Mouse (Mus musculus): ENCODE results near the gene Thada.
"Not testable (repeated sequence)": the region's sequence is repeated elsewhere in the genome, so short reads cannot be mapped to it uniquely, and the experiment has no call there.

The Thada gene

DNA sequence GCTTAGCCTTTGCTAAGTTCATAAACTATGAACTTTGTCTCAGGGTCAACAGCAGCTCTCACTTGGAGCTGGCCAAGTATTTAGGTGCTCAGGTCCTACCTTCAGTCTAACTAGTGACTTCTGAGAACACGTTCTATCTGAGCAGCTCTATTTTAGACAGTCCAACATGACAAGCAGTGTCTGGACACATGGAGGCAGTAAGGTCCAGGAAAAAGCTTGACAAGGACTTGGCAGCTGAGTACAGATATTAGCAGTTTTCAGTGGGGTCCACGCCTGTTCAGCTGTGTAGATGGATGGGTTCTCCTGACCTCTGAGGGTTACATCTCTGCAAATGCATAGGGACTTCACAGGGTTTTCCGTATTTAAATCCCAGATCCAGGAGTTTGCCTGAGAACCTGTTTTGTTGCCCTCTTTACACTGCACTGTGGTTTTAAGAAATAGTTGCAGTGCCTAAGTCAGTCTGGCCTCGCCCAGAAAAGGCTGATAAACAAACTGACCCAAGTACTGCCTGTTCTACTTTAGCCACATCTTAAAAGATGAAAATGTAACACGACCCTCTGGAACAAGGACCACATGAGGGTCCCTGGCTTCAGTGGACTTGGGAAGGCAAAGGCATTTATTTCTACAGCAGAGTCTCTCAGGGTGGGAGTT lies 200.4 kb downstream of the Thada start:
- DNase-seq (ENCODE audit: low read depth in 1 of 2, low spot score in 2 of 2), result no peak

DNA sequence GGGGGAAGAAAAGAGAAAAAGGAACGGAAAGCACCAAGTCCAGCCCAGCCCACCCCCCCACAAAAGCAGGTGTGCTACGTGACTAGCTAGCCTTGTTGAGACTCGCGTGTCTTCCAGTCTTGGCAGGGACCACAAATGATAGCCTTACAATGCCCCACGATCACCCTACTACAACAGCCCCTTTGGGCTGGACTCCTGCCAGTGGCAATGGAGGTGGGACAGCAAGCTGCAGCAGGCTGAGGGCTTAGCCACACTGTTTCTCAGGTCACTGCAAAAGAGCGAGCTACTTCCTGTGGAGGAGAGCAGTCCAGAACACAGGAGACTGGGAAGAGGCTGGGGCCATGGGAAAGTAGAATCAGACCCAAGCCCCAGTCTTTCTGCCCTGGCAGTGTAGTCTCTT lies 201.7 kb downstream of the Thada start:
- no peak for DNase-seq (ENCODE audit: low read depth in 1 of 2, low spot score in 2 of 2)

DNA sequence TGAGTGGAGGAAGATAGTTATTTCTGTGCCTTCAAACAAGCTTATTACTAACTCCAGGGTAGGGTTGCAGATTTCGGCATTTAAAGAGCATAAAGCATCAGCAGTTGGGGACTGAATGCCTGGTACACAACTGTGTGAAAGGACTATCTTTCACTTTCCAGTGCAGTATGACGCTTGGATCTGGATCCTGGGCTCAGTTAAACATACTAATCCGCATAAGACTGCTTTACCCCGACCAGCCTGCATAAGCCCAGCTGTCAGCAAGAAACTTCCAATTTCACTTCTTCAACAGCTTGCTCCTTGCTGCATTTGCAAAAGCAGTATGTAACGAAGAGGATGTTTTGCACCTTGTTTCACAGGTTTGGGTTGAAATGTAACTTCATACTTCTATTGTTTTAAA lies 202.4 kb downstream of the Thada start:
- no peak for DNase-seq (ENCODE audit: low read depth in 1 of 2, low spot score in 2 of 2)

DNA sequence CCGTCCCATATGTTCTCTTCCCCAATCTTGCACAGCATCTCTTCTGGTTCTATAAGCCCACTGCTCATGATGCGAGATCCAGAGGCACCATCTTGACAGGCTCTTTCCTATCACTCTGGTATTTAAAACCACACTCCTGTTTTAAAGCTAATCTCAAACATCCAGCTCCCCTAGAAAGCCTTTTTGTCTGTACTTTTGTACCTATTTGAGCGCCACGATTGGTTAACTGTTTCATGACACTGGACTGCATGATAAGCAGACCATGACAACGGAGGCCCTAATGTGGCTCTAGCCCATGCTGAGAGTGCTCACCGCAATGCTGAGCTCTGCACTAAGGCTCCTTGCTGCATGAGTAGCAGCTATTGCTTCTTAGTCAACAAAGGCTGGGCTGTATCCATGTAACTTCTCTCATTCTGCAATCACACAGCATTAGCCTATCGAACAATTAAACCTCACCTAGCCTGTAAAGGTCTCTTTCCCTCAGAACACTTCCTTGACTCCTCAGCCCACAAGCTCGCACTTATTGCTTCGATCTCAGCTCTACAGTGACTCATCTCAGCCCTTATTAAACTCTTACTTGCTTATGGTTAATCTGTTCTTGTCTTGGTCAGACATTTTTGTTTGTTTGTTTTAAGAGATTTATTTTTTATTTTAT lies 203.6 kb downstream of the Thada start:
- no peak for DNase-seq (ENCODE audit: low read depth in 1 of 2, low spot score in 2 of 2)

DNA sequence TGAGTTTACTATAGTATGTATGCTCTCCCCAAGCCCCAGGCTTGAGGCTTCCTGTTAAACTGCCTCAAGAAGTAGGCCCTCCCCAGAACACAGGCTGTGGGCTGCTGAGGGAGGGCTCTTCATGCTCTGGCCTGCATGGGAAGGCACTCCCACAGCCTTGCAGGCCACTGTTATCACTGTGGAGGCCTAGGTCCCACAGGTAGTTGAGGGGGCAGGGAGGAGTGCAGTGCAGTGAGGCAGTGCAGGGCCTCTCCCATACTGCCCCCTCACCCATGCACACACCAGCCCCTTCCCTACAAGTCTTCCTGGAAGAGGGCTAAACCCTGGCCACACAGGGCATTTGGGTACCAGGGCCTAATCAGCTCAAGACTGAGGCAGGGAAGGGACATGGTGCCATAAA lies 205.0 kb downstream of the Thada start:
- DNase-seq (ENCODE audit: low read depth in 1 of 2, low spot score in 2 of 2), result no peak

DNA sequence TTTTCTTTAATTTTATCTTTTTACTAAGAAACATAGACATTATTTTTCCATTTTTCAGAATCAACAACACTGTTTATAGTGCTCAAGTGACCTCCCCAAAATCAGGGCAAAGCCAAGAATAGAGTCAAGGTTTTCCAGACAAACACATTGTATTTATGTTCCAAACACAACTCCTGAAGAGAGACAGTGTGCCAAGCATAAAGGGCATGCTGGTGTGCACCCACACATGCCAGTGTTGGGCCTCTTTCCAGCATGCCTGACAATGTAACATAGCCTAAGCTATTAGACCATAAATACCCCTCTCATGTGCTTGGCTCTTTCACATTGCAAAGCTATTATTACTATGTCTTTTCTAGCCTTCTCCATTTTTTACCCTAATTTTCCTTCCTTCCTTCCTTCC lies 205.8 kb downstream of the Thada start:
- no peak for DNase-seq (ENCODE audit: low read depth in 1 of 2, low spot score in 2 of 2)

DNA sequence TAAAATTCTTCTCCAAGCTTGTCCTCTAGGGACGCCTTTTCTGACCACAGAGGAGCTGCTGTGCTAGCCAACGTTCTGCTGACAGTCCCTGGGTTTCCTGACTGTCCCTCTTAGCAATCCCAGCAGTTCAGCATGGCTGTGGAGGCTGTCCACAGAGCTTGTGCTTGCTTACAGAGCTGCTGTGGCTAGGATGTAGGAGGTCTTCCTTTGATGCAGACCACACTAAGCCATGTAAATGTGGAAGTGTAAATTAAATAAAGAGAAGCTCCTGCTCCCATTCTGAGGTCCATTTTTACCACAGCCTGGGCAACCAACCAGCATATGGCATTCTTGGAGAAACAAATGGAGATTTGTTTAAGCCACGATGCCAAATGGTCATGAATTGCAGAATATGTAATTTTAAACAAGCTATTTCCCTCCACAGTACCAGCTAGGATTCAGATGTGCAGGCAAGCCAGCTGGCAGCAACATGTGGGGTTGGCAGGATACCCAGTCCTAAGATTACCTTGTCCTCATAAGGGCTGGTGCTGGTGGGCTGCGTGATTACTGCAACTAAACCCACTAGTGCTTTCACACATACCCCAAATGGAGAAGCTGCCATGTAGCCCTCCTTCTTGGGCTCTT lies 207.3 kb downstream of the Thada start:
- no peak for DNase-seq (ENCODE audit: low read depth in 1 of 2, low spot score in 2 of 2)

DNA sequence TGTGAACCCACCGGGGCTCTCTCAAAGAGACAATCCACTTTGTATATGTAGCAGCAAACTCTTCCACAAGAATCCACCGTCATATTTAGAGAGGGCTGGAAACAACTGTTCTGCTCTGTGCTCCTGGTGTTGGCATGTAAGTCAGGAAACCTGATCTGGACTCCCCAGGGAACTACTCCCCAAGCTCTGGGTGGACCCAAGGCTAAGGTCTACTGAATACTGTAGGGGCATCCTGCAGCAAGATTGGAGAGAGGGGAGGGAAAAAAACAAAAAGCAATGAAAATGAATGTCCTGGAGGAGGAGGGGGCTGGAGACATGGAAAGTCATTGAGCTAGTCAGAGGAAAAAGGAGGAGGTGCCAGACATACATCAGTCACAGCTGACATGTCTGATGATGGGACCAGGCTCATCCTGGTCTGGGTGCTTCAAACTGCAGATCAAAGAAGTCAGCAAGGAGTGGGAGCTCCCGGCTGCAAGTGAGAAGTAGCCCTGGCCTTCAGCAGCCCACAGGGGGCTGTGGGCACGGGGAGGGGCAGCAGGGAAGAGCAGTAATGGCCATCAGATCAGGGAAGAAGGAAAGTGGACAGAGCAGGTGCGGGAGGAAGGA lies 208.0 kb downstream of the Thada start:
- no peak for DNase-seq (ENCODE audit: low read depth in 1 of 2, low spot score in 2 of 2)

DNA sequence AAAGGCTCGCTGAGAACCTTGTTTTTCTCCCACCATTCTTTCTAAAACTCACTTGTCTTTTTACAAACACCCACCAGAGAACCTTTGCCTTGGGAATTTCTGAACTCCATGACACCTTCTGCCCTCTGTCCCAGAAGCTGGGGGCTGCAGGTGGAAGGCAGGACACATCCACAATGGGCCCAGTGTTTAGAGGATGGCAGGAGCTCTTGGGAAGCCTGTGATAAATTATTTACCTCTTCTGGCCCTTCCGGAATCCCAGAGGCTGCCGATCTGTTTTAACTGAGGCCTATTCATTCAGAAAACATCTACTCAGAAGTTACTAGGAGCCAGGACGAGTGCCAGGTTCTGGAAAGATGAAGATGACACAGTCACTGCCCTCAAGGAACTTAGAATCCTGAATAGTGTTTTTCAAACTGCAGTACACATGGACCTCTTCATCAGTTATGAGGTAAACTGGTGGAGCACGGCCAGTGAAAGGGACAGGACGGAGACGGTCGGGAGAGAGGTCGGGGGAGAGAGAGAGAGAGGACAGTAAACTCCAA lies 209.7 kb downstream of the Thada start:
- no peak for DNase-seq (ENCODE audit: low read depth in 1 of 2, low spot score in 2 of 2)

DNA sequence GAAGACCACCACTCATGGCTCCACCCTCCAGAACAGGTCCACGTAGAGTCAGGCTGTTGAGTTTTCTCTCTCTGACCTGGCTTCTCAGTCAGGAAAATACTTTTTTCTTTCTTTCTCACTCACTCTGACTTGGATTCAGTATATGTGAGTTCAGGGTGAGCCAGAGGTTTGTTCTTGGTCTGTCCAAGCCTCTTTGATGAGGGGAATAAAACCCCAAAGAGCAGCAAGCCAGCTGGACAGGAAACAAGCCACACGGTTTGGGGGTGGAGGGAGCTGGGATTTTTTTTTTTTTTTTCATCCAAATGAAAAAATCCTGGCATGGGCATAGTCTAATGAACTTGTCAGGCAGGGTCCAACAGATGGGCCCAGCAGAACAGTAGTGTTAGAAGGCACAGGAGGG lies 210.2 kb downstream of the Thada start:
- no peak for DNase-seq (ENCODE audit: low read depth in 1 of 2, low spot score in 2 of 2)

DNA sequence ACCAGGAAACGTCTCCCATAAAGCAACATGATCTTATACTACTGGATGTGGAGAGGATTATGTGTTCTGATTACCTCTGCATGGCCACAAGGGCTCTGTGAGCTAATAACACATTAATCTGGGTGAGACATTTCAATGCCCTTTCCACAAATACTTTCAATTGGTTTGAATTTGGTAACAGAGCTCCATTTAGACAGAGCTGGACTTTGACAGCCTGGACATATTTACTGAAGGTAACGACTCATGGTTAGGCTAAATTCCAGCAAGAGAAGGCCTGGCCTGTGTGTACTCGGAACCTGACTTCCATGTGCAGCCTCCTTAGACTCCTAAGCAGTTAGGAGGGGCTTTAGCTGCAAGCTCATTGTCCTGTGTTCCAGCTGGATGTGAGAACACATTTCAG lies 214.6 kb downstream of the Thada start:
- DNase-seq (ENCODE audit: low read depth in 1 of 2, low spot score in 2 of 2), result no peak

DNA sequence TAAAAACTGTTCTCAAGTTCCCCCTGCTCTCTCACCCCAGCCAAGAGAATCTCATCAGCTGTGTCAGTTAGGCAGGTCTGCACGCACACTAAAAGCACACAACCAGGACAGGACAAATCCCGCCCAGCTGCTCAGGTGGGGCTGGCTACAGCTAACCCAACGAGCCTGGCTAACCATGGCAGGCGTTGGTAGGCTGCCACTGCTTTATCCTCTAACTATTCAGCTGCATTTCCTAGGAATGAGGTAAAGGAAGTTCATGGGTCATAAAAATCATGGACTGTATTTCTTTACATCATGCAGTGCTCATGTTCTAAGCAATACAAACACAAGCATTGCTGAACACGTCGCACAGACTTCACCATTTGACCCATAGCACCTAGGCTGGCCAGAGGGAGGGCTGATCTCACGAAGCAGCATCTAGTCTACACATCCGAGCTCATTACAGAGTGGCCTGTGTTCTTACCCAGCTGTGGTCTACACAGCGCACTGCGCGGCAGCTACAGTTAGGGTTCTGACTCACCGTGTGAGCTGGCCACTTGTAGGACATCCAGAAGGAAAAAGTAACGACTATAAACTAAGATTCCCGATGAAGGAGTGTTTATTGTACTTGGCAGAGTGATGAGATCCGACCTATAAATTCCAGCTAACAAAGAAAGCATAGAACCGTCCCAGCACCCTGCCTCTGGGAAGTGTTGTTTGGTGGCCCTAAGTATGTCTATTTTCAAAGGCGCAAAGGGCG lies 221.7 kb downstream of the Thada start:
- no peak for DNase-seq (ENCODE audit: low read depth in 1 of 2, low spot score in 2 of 2)

DNA sequence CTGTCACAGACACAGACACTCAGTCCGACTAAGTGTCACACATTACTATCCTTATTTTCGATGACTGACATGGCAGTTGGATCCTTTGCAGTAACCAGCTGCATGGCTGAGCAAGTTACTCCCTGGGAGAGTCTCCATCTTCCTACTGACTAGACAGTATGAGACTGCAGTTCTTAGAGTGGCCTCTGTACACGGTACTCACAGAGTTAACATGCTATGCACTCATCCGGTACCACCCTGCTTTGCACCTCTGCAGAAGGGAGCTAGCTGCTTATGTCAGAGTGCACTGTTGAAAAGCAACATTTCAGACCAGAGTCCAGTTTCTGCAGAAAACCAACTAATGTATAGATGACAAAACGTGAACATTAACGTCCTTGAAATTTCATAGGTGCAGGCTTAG lies 222.2 kb downstream of the Thada start:
- DNase-seq (ENCODE audit: low read depth in 1 of 2, low spot score in 2 of 2), result no peak

DNA sequence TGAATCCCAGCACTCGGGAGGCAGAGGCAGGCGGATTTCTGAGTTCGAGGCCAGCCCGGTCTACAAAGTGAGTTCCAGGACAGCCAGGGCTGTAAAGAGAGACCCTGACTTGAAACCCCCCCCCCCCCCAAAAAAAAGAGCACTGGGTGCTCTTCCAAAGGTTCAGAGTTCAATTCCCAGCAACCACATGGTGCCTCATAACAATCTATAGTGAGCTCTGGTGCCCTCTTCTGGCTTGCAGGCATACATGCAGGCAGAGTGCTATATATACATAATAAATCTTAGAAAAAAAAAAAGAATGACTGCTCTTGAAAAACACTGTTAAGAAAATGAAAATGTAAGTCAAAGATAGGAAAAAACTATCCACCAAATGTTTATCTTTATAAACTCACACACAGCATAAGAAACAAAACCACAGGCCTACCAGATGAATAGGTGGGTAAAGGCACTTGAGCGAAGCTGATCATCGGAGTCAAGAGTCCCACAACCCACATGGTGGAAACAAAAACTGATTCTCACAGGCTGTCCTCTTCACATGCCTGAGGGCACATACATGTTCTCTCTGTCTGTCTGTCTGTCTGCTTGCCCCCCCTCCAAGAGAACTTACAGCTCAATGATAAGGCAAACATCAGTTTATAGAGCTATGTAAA lies 224.6 kb downstream of the Thada start:
- no peak for DNase-seq (ENCODE audit: low read depth in 1 of 2, low spot score in 2 of 2)

DNA sequence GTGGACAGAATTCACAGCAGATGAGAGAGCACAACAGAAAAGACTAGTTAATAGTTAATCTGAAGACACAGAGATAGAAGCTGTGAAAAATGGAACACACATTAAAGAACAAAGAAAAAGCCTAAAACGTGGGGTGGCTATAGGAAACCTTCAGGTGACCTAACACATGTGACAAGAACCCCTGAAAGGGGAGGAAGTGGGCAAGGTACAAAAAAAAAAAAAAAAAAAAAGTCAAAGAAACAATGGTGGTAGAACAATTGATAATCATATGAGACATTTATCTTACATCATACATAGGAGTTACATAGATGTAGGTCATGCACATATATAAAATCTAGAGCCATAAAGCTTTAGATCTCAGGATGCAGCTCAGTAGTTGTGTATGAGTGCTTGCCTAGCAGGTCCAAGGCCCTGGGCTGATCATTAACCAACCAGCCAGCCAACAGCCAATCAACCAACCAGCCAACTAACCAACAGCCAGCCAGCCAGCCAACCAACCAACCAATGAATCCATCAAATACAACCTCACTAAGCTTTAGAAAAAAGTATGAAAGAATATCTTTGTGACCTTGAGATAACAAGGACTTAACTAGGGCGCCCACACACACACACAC lies 226.2 kb downstream of the Thada start:
- no peak for DNase-seq (ENCODE audit: low read depth in 1 of 2, low spot score in 2 of 2)

DNA sequence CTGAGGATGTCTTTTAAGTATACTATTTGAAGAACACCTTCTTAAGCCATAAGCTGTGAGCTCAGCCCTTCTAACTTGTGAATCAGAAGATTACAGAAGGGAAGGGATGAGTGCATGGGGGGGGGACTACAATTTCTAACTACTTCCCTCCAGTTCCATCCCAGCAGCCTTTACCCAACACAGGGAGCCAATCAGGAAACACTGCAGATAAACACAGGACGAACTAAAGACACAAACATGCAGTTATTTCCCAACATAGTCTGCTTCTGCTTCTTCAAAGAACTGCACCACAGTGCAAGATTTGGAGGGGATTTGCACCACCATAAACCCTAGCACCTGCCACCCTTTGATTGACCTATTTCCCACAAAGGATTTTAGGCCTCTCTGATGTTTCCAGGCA lies 227.8 kb downstream of the Thada start:
- DNase-seq (ENCODE audit: low read depth in 1 of 2, low spot score in 2 of 2), result no peak

DNA sequence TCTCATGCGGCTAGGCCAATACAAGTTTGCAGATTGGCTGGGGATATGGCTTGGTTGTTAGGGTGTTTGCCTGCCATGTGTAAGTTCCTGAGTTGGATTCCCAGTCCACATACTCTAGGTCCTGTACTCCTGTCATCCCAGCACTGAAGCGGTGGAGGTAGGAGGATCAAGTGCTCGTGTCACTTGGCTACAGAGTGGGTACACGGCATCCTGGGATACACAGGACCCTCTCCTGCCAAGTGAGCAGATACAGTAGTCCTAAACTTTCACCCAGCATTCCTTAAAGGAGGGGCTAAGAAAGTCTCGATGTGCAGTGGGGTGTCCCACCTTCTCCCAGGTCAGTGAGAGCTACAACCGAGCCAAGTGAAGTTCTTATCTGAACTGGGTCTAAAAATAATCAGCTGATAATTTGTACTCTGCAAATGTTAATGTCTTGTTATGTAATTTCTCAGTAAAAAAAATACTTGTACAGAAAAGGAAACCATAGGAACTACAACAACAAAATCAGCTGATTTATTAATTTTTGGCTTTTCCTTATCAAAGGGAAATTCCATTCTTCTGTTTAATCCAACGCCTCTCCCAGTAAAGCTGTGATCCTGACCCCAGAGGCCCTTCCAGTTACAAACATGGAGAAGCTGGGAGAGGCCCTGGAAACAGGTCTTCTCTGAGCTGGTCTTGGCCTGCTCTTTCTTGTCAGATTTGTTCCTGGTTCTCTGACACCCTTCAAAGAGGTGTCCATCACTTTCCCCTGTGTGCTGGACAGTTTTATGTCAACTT lies 229.0 kb downstream of the Thada start:
- no peak for DNase-seq (ENCODE audit: low read depth in 1 of 2, low spot score in 2 of 2)

DNA sequence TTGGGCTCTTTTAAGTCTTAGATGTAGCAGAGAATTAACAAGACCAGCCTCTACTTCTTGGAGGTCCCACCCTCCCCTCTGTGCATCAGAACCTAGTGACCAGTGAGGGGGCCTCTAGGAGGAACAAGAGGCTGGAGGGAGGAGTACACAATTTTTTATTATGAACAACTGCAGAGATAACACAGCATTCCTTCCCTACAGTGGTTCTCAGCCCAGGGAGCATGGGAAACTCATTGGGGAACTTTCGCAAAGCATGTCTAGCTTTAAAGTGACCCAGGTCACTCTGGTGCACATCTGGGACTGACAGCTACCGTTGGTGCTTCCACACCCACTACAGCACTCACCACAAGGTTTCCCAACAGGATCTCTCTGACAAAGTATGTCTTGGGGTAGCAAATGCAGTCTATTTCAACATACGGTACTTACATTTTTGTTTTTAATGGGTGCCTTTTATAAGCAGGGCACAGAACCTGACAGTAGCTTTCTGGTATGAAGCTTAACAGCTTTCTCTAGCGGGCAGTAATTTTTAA lies 230.5 kb downstream of the Thada start:
- DNase-seq (ENCODE audit: low read depth in 1 of 2, low spot score in 2 of 2), result peak in 1 of 2 experiments; percentile 35

DNA sequence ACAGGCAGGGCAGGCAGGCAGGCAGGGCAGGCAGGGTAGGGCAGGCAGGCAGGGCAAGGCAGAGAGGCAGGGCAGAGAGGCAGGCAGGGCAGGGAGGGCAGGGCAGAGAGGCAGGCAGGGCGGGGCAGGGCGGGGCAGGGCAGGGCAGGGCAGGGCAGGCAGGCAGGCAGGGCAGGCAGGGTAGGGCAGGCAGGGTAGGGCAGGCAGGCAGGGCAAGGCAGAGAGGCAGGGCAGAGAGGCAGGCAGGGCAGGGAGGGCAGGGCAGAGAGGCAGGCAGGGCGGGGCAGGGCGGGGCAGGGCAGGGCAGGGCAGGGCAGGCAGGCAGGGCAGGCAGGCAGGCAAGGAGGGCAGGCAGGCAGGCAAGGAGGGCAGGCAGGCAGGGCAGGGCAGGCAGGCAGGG lies 231.2 kb downstream of the Thada start:
- DNase-seq (ENCODE audit: low read depth in 1 of 2, low spot score in 2 of 2), result not testable (repeated sequence)

Data from monocyte, adult 2 months (primary cell).